Mouse (Mus musculus) hindbrain, embryonic 15.5 days (tissue): ENCODE data around the gene Pdyn. TPM values are rescaled to one million over a fixed set of nuclear protein-coding genes. Genes with fewer than 3 reads are reported as not detected.

Experiments
- ATAC-seq: fragments of 200-750 bp; cut with Nextera tagmentation; 2 replicates; pipeline ENCODE4 v1.8.0; 2017; ENCODE audit warnings: low read depth, moderate number of reproducible peaks, moderate TSS enrichment; ENCODE audit not compliant: low FRiP score
- H3K27ac ChIP-seq: fragments of 300-500 bp; sonication (generic); replicated peaks from 2 replicates; pipeline ENCODE4 v1.5.1; 2015; ENCODE audit warnings: mild to moderate bottlenecking, inconsistent platforms
- H3K27me3 ChIP-seq: fragments of 300-500 bp; sonication (generic); 2 replicates; pipeline ENCODE4 v1.6.1; 2015; ENCODE audit warnings: control low read depth, inconsistent platforms
- H3K36me3 ChIP-seq: fragments of 300-500 bp; sonication (generic); 2 replicates; pipeline ENCODE4 v1.6.1; 2015; ENCODE audit warnings: control low read depth, inconsistent platforms
- H3K4me1 ChIP-seq: fragments of 300-500 bp; sonication (generic); replicated peaks from 2 replicates; pipeline ENCODE4 v1.6.1; 2015; ENCODE audit warnings: control low read depth, inconsistent platforms
- H3K4me2 ChIP-seq: fragments of 300-500 bp; sonication (generic); 2 replicates; pipeline ENCODE4 v1.6.1; 2015; ENCODE audit warnings: moderate library complexity, mild to moderate bottlenecking, inconsistent platforms
- H3K4me3 ChIP-seq: fragments of 300-500 bp; sonication (generic); 2 replicates; pipeline ENCODE4 v1.5.1; 2015; ENCODE audit warnings: mild to moderate bottlenecking, inconsistent platforms
- H3K9ac ChIP-seq: fragments of 300-500 bp; sonication (generic); 2 replicates; pipeline ENCODE4 v1.6.1; 2015; ENCODE audit warnings: inconsistent platforms
- H3K9me3 ChIP-seq: fragments of 300-500 bp; sonication (generic); 2 replicates; pipeline ENCODE4 v1.6.1; 2016; ENCODE audit warnings: control low read depth, inconsistent platforms
- WGBS: fragments of 180-500 bp; shearing (Covaris S2); methylation state at CpG from one replicate; pipeline ENCODE4 v1.1.7; 2015; 5-methylcytosine and 5-hydroxymethylcytosine counted together
- polyA plus RNA-seq: library from polyadenylated mRNA; unstranded; fragments of >200 nt; fragmentation: Nextera tagmentation; extraction: Ambion mirVana; gene quantifications from 2 replicates; pipeline ENCODE4 v1.2.1, GENCODE M21; 2015

Gene Pdyn
- polyA plus RNA-seq, 1 experiment from 2014 or later = 19.9 TPM

DNA sequence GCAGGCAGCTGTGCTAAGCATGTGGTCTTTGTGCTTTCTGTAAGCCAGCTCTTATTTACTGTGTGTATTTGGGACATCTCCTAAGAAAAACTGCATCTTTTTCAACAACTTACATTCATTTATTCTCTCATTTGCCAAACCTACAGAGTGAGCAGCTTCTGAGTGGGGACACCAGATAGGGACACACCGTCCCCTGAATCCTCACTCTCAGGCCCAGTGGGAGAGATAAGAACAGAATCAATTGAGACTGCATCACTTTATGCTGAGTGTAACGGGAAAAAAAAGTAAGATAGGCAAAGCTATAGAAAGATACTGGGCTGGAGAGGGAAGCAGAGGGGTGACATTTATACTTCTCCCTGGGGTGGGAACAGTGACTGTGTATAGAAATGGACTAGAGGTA is 46.0 kb downstream of the Pdyn start:
- Histone ChIP-seq H3K4me2 (no peak overlapping the region), H3K9me3 (no peaks in the 10 kb centered on the region), H3K9ac (no peak overlapping the region), H3K27me3 (no peaks in the 10 kb centered on the region), H3K4me1 (no peaks in the 10 kb centered on the region), H3K4me3 (no peak overlapping the region), H3K36me3 (no peaks in the 10 kb centered on the region), H3K27ac (no peak overlapping the region)
- ATAC-seq = no peak
- 86% methylated on average over 2 of the region's 2 CpGs for WGBS

GRCm38 (mm10) chr2:129652616-129653015 is 47.0 kb downstream of the Pdyn start:
- Histone ChIP-seq H3K4me1 (no peaks in the 10 kb centered on the region), H3K36me3 (no peaks in the 10 kb centered on the region), H3K9me3 (no peaks in the 10 kb centered on the region), H3K4me3 (no peak overlapping the region), H3K4me2 (no peak overlapping the region), H3K27me3 (no peaks in the 10 kb centered on the region), H3K27ac (no peak overlapping the region), H3K9ac (no peak overlapping the region)
- 51% methylated on average over 4 of the region's 4 CpGs for WGBS
- no peak for ATAC-seq

Other genes with a start within 250 kb of the Pdyn start
- not detected in 2 replicates for gene F830045P16Rik, start 163.2 kb downstream of the Pdyn start, polyA plus RNA-seq
- gene Sirpa, start 107.0 kb downstream of the Pdyn start, polyA plus RNA-seq = 31.7 and 35.1 TPM in 2 replicates
- 7.4 and 8.9 TPM in 2 replicates for gene Stk35, start 100.7 kb upstream of the Pdyn start, polyA plus RNA-seq